Mouse (Mus musculus) heart, adult 2 months (tissue): ENCODE measurements around the gene Eef2. TPM values are rescaled to one million over a fixed set of nuclear protein-coding genes. Genes with fewer than 3 reads are reported as not detected.

ENCODE experiments used
- DNase-seq, 2 experiments: peaks; one replicate each; pipeline ENCODE4 v3.0.0; 2021
- H3K27ac ChIP-seq: fragments of 200-600 bp; 2 replicates; pipeline ENCODE4 v1.8.1; 2022
- H3K27me3 ChIP-seq: fragments of 200-500 bp; 2 replicates; pipeline ENCODE4 v1.6.1; 2012; ENCODE audit warnings: mild to moderate bottlenecking, low read length, inconsistent platforms, mixed read lengths; ENCODE audit not compliant: control insufficient read depth, insufficient read depth
- H3K36me3 ChIP-seq: fragments of 200-500 bp; 2 replicates; pipeline ENCODE4 v1.6.1; 2012; ENCODE audit warnings: low read length, inconsistent platforms; ENCODE audit not compliant: control insufficient read depth, insufficient read depth
- H3K4me1 ChIP-seq: fragments of 200-500 bp; 2 replicates; pipeline ENCODE4 v1.6.1; 2011; ENCODE audit warnings: low read length; ENCODE audit not compliant: control insufficient read depth, insufficient read depth
- H3K4me3 ChIP-seq: fragments of 200-600 bp; 2 replicates; pipeline ENCODE4 v1.8.1; 2022
- H3K79me2 ChIP-seq: fragments of 200-500 bp; replicated peaks from 2 replicates; pipeline ENCODE4 v1.6.1; 2012; ENCODE audit warnings: mild to moderate bottlenecking, inconsistent platforms, low read length, moderate library complexity, mixed read lengths; ENCODE audit not compliant: control insufficient read depth, insufficient read depth
- H3K9ac ChIP-seq: fragments of 200-500 bp; 2 replicates; pipeline ENCODE4 v1.6.1; 2012; ENCODE audit warnings: low read depth, mild to moderate bottlenecking, control low read depth, inconsistent platforms, low read length, mixed read lengths
- CTCF ChIP-seq: fragments of 200-600 bp; IDR thresholded peaks from 2 replicates; pipeline ENCODE4 v1.8.1; 2022; ENCODE audit warnings: antibody characterized with exemption, mild to moderate bottlenecking, moderate library complexity
- EP300 ChIP-seq: fragments of 200-500 bp; IDR thresholded peaks from 2 replicates; pipeline ENCODE4 v1.6.1; 2011; ENCODE audit warnings: low read depth, low read length, control low read depth; ENCODE audit not compliant: insufficient read depth
- POLR2A ChIP-seq: fragments of 200-500 bp; IDR thresholded peaks from 2 replicates; pipeline ENCODE4 v1.6.1; 2011; ENCODE audit warnings: mild to moderate bottlenecking, low read depth, low read length, control low read depth; ENCODE audit not compliant: insufficient read depth
- WGBS: fragments of 180-500 bp; shearing (Covaris S2); methylation state at CpG from one replicate; pipeline ENCODE4 v1.1.7; 2018; 5-methylcytosine and 5-hydroxymethylcytosine counted together
- intact Hi-C: fragments of 180-260 bp; cut with DNase I; formaldehyde crosslinking; loops from one replicate; pipeline ENCODE4 v1.15.1; 2025
- polyA plus RNA-seq: library from polyadenylated mRNA; depleted of rRNA; stranded (reverse); fragments of >200 nt; gene quantifications from 2 replicates; pipeline ENCODE4 v1.2.3, GENCODE M21; 2012
- total RNA-seq, 2 experiments: library from RNA; stranded (reverse); gene quantifications; 2 replicates each; pipeline ENCODE4 v1.2.3; 2021

Gene Eef2
- total and polyA plus RNA-seq, 3 experiments = 887 to 1,244 (median 1,027) TPM

DNA sequence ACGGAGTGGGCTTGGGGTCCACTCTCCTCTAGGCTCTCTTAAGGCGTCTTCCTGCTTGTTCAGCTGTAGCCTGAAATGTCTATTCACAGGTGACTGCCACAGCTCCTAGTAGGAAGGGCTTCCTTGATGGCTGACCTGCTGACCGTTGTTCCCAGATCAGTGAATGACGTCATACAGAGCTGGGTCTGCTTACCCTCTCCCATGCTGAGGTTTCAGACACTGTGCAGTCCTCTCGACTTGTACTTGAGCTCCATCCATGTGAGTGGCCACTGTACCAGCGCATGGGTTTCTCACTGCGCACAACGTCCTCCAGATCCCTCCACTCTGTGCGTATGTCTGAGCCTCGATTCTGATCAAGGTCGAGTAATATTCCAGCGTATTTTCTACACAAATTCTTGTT is 23.8 kb upstream of the Eef2 start:
- no peak overlapping the region for H3K4me3 ChIP-seq
- H3K9ac ChIP-seq = no peak overlapping the region
- DNase-seq = peak in 1 of 2 experiments; percentile 23
- peaks cover 2% of the 10 kb centered on the region; the same call in 1 of the 2 replicates for H3K79me2 ChIP-seq
- WGBS = 51% methylated on average over 12 of the region's 12 CpGs
- H3K36me3 ChIP-seq = no peaks in the 10 kb centered on the region
- H3K27ac ChIP-seq = no peak overlapping the region
- TF ChIP-seq EP300 = no peak
- intact Hi-C loops = no loop called here
- H3K4me1 ChIP-seq = no peaks in the 10 kb centered on the region
- H3K27me3 ChIP-seq = no peaks in the 10 kb centered on the region

- intact Hi-C loops = no loop called here
- H3K36me3 ChIP-seq = no peaks in the 10 kb centered on the region
- 86% methylated on average over 12 of the region's 12 CpGs for WGBS
Measured at GRCm38 (mm10) chr10:81154313-81154712, 22.1 kb upstream of the Eef2 start.

GRCm38 (mm10) chr10:81154736-81155135 is 21.7 kb upstream of the Eef2 start:
- Histone ChIP-seq H3K36me3 (no peaks in the 10 kb centered on the region), H3K27me3 (no peaks in the 10 kb centered on the region), H3K4me3 (no peak overlapping the region), H3K79me2 (no peaks in the 10 kb centered on the region; the same call in 1 of the 2 replicates), H3K27ac (no peak overlapping the region; the same call in none of the 2 replicates), H3K9ac (no peak overlapping the region), H3K4me1 (no peaks in the 10 kb centered on the region)
- DNase-seq = peak in 1 of 2 experiments; percentile 41
- no peak for TF ChIP-seq POLR2A
- no peak for TF ChIP-seq CTCF
- TF ChIP-seq EP300 = no peak
- 54% methylated on average over 6 of the region's 6 CpGs for WGBS
- intact Hi-C loops = no loop called here

More at GRCm38 (mm10) chr10:81154313-81154712, 22.1 kb upstream of the Eef2 start:
- peak in 1 of 2 experiments; percentile 23 for DNase-seq
- no peaks in the 10 kb centered on the region for H3K4me1 ChIP-seq
- H3K4me3 ChIP-seq = no peak overlapping the region
- no peak overlapping the region for H3K9ac ChIP-seq
- H3K27ac ChIP-seq = no peak overlapping the region; the same call in 1 of the 2 replicates
- no peaks in the 10 kb centered on the region; the same call in 1 of the 2 replicates for H3K79me2 ChIP-seq
- no peaks in the 10 kb centered on the region for H3K27me3 ChIP-seq
- TF ChIP-seq POLR2A (no peak), EP300 (no peak), CTCF (no peak)

GRCm38 (mm10) chr10:81161602-81162317 is 14.7 kb upstream of the Eef2 start:
- intact Hi-C loops = loop anchor here (2.0 kb wide), 1 partner anchor 15 kb away; no protein-coding TSS in a partner anchor
- Histone ChIP-seq H3K9ac (no peak overlapping the region), H3K36me3 (no peaks in the 10 kb centered on the region), H3K27me3 (no peaks in the 10 kb centered on the region), H3K4me1 (peaks cover 5% of the 10 kb centered on the region), H3K27ac (no peak overlapping the region), H3K79me2 (peaks cover 11% of the 10 kb centered on the region), H3K4me3 (no peak overlapping the region)
- WGBS = 76% methylated on average over 8 of the region's 8 CpGs
- peak in 1 of 2 experiments; percentile 71 for DNase-seq
- TF ChIP-seq EP300 = no peak
- TF ChIP-seq POLR2A = no peak
- TF ChIP-seq CTCF = no peak

GRCm38 (mm10) chr10:81162318-81162652 is 14.1 kb upstream of the Eef2 start:
- Histone ChIP-seq H3K9ac (no peak overlapping the region), H3K4me3 (no peak overlapping the region), H3K79me2 (peaks cover 14% of the 10 kb centered on the region), H3K27ac (no peak overlapping the region), H3K36me3 (no peaks in the 10 kb centered on the region), H3K27me3 (no peaks in the 10 kb centered on the region), H3K4me1 (peaks cover 5% of the 10 kb centered on the region)
- DNase-seq = no peak
- intact Hi-C loops = loop anchor here (2.0 kb wide), 1 partner anchor 15 kb away; no protein-coding TSS in a partner anchor
- 52% methylated on average over 2 of the region's 2 CpGs for WGBS
- TF ChIP-seq CTCF (no peak), EP300 (no peak), POLR2A (no peak)

- 68% methylated on average over 8 of the region's 8 CpGs for WGBS
Measured at GRCm38 (mm10) chr10:81165118-81165517, 11.3 kb upstream of the Eef2 start.

More at GRCm38 (mm10) chr10:81165118-81165517, 11.3 kb upstream of the Eef2 start:
- Histone ChIP-seq H3K4me3 (no peak overlapping the region), H3K27me3 (no peaks in the 10 kb centered on the region), H3K9ac (no peak overlapping the region), H3K36me3 (no peaks in the 10 kb centered on the region), H3K4me1 (peaks cover 6% of the 10 kb centered on the region), H3K79me2 (peaks cover 15% of the 10 kb centered on the region), H3K27ac (no peak overlapping the region)
- no peak for DNase-seq
- intact Hi-C loops = loop anchor here (2.0 kb wide), 1 partner anchor 60 kb away; the partner anchor contains the start of gene Map2k2
- no peak for TF ChIP-seq POLR2A
- no peak for TF ChIP-seq EP300
- no peak for TF ChIP-seq CTCF
